Mouse (Mus musculus) CH12F3 (cell line): ENCODE data around the gene Lgals1.

Experiments
- in situ Hi-C: fragments of 300-500 bp; cut with MboI; formaldehyde crosslinking; loops from 2 replicates; pipeline ENCODE4 v1.14.3; 2020; ENCODE audit warnings: low sequenced_read_pairs

Gene Lgals1

GRCm38 (mm10) chr15:78908982-78909381, 17.5 kb upstream of the Lgals1 start:
- in situ Hi-C loops: no loop called here

GRCm38 (mm10) chr15:78912040-78912439, 14.5 kb upstream of the Lgals1 start:
- in situ Hi-C loops: no loop called here

GRCm38 (mm10) chr15:78913632-78914090, 12.9 kb upstream of the Lgals1 start, which contains the start of gene Pdxp:
TSS of gene Pdxp (plus strand) at chr15:78913919.
- in situ Hi-C loops: no loop called here

GRCm38 (mm10) chr15:78914091-78914822, 12.3 kb upstream of the Lgals1 start:
- in situ Hi-C loops: no loop called here

GRCm38 (mm10) chr15:78914823-78915659, 11.5 kb upstream of the Lgals1 start:
- in situ Hi-C loops: no loop called here

- in situ Hi-C loops: no loop called here
Observed at GRCm38 (mm10) chr15:78915660-78916017, 10.9 kb upstream of the Lgals1 start.

- in situ Hi-C loops: no loop called here
Observed at GRCm38 (mm10) chr15:78916052-78916826, 10.3 kb upstream of the Lgals1 start.

GRCm38 (mm10) chr15:78918126-78918525, 8.4 kb upstream of the Lgals1 start:
- in situ Hi-C loops: no loop called here

- in situ Hi-C loops: no loop called here
Observed at GRCm38 (mm10) chr15:78919914-78920313, 6.6 kb upstream of the Lgals1 start.

GRCm38 (mm10) chr15:78922700-78923099, 3.8 kb upstream of the Lgals1 start:
- in situ Hi-C loops: no loop called here

- in situ Hi-C loops: no loop called here
Observed at GRCm38 (mm10) chr15:78923585-78923984, 2.9 kb upstream of the Lgals1 start.

- in situ Hi-C loops: no loop called here
Observed at GRCm38 (mm10) chr15:78925129-78925528, 1.4 kb upstream of the Lgals1 start.

GRCm38 (mm10) chr15:78927021-78927787, 679 bp downstream of the Lgals1 start:
- in situ Hi-C loops: no loop called here

GRCm38 (mm10) chr15:78927788-78928457, 1.4 kb downstream of the Lgals1 start:
- in situ Hi-C loops: no loop called here

GRCm38 (mm10) chr15:78928539-78928938, 2.0 kb downstream of the Lgals1 start:
- in situ Hi-C loops: no loop called here

GRCm38 (mm10) chr15:78930192-78930706, 3.7 kb downstream of the Lgals1 start:
- in situ Hi-C loops: no loop called here

GRCm38 (mm10) chr15:78930801-78931426, 4.4 kb downstream of the Lgals1 start:
- in situ Hi-C loops: no loop called here

- in situ Hi-C loops: no loop called here
Observed at GRCm38 (mm10) chr15:78931577-78931976, 5.1 kb downstream of the Lgals1 start.

- in situ Hi-C loops: no loop called here
Observed at GRCm38 (mm10) chr15:78934784-78935320, 8.3 kb downstream of the Lgals1 start, which contains the start of gene Nol12. TSS of gene Nol12 (plus strand) at chr15:78934933.
